Mouse (Mus musculus) hindbrain, embryonic 12.5 days (tissue): ENCODE measurements at regions not wholly inside any gene's neighbourhood (a gene's known extent, or its start where the extent isn't known, plus 50 kb on each side); places are given as distances from the start of the nearest gene placed in this dataset.

Experiments
- ATAC-seq: fragments of 200-750 bp; cut with Nextera tagmentation; 2 replicates; pipeline ENCODE4 v1.8.0; 2017; ENCODE audit warnings: moderate TSS enrichment; ENCODE audit not compliant: low FRiP score
- H3K27ac ChIP-seq: fragments of 300-500 bp; sonication (generic); 2 replicates; pipeline ENCODE4 v1.5.1; 2016; ENCODE audit warnings: mild to moderate bottlenecking
- H3K27me3 ChIP-seq: fragments of 300-500 bp; sonication (generic); 2 replicates; pipeline ENCODE4 v1.6.1; 2016; ENCODE audit warnings: mild to moderate bottlenecking
- H3K36me3 ChIP-seq: fragments of 300-500 bp; sonication (generic); 2 replicates; pipeline ENCODE4 v1.6.1; 2016; ENCODE audit warnings: mild to moderate bottlenecking
- H3K4me1 ChIP-seq: fragments of 300-500 bp; sonication (generic); 2 replicates; pipeline ENCODE4 v1.6.1; 2016
- H3K4me2 ChIP-seq: fragments of 300-500 bp; sonication (generic); replicated peaks from 2 replicates; pipeline ENCODE4 v1.6.1; 2016; ENCODE audit warnings: mild to moderate bottlenecking
- H3K4me3 ChIP-seq: fragments of 300-500 bp; sonication (generic); 2 replicates; pipeline ENCODE4 v1.5.1; 2016; ENCODE audit warnings: mild to moderate bottlenecking
- H3K9ac ChIP-seq: fragments of 300-500 bp; sonication (generic); 2 replicates; pipeline ENCODE4 v1.6.1; 2016; ENCODE audit warnings: mild to moderate bottlenecking, moderate library complexity
- H3K9me3 ChIP-seq: fragments of 300-500 bp; sonication (generic); replicated peaks from 2 replicates; pipeline ENCODE4 v1.6.1; 2016; ENCODE audit warnings: mild to moderate bottlenecking
- WGBS: fragments of 180-500 bp; shearing (Covaris S2); methylation state at CpG from one replicate; pipeline ENCODE4 v1.1.7; 2016; 5-methylcytosine and 5-hydroxymethylcytosine counted together

GRCm38 (mm10) chr8:30511358-30511757 lies 2917.2 kb upstream of the 5930422O12Rik start:
- H3K4me2 ChIP-seq = no peak overlapping the region
- WGBS = 95% methylated on average over 2 of the region's 2 CpGs
- H3K9ac ChIP-seq = no peak overlapping the region
- no peaks in the 10 kb centered on the region for H3K27me3 ChIP-seq
- no peaks in the 10 kb centered on the region for H3K4me1 ChIP-seq
- no peak for ATAC-seq
- H3K9me3 ChIP-seq = no peaks in the 10 kb centered on the region
- no peak overlapping the region for H3K27ac ChIP-seq
- no peaks in the 10 kb centered on the region for H3K36me3 ChIP-seq
- no peak overlapping the region for H3K4me3 ChIP-seq

GRCm38 (mm10) chr8:30522806-30523462 lies 2905.6 kb upstream of the 5930422O12Rik start:
- no peak for ATAC-seq
- Histone ChIP-seq H3K27ac (no peak overlapping the region), H3K4me1 (no peaks in the 10 kb centered on the region), H3K36me3 (no peaks in the 10 kb centered on the region), H3K9ac (no peak overlapping the region), H3K27me3 (no peaks in the 10 kb centered on the region), H3K9me3 (no peaks in the 10 kb centered on the region), H3K4me2 (no peak overlapping the region), H3K4me3 (no peak overlapping the region)
- 49% methylated on average over 10 of the region's 10 CpGs for WGBS

GRCm38 (mm10) chr8:30532862-30533500 lies 2895.5 kb upstream of the 5930422O12Rik start:
- no peak overlapping the region for H3K4me2 ChIP-seq
- peak; percentile 91 for ATAC-seq
- H3K27ac ChIP-seq = peak overlapping the region; percentile 52; the same call in 1 of the 2 replicates
- H3K4me1 ChIP-seq = peaks cover 2% of the 10 kb centered on the region; the same call in 1 of the 2 replicates
- no peak overlapping the region for H3K9ac ChIP-seq
- H3K9me3 ChIP-seq = no peaks in the 10 kb centered on the region
- no peak overlapping the region for H3K4me3 ChIP-seq
- WGBS = 40% methylated on average over 3 of the region's 3 CpGs
- no peaks in the 10 kb centered on the region for H3K27me3 ChIP-seq
- no peaks in the 10 kb centered on the region for H3K36me3 ChIP-seq

- H3K36me3 ChIP-seq = no peaks in the 10 kb centered on the region
- H3K9ac ChIP-seq = no peak overlapping the region
- no peaks in the 10 kb centered on the region for H3K27me3 ChIP-seq
- H3K4me3 ChIP-seq = no peak overlapping the region
- no peak overlapping the region for H3K4me2 ChIP-seq
- peaks cover 2% of the 10 kb centered on the region; the same call in 1 of the 2 replicates for H3K4me1 ChIP-seq
- peak; percentile 90 for ATAC-seq
- WGBS = 54% methylated on average over 3 of the region's 3 CpGs
- H3K27ac ChIP-seq = no peak overlapping the region
- no peaks in the 10 kb centered on the region for H3K9me3 ChIP-seq
Observed at GRCm38 (mm10) chr8:30533501-30533870, 2895.0 kb upstream of the 5930422O12Rik start.

GRCm38 (mm10) chr8:30535450-30535849 lies 2893.1 kb upstream of the 5930422O12Rik start:
- Histone ChIP-seq H3K9me3 (no peaks in the 10 kb centered on the region), H3K27ac (no peak overlapping the region), H3K27me3 (no peaks in the 10 kb centered on the region), H3K4me2 (no peak overlapping the region), H3K9ac (no peak overlapping the region), H3K4me3 (no peak overlapping the region), H3K36me3 (no peaks in the 10 kb centered on the region), H3K4me1 (peaks cover 2% of the 10 kb centered on the region; the same call in 1 of the 2 replicates)
- peak; percentile 46; the same call in 1 of the 2 replicates for ATAC-seq
- 76% methylated on average over 3 of the region's 3 CpGs for WGBS

- H3K27me3 ChIP-seq = no peaks in the 10 kb centered on the region
- H3K4me2 ChIP-seq = no peak overlapping the region
- H3K9me3 ChIP-seq = no peaks in the 10 kb centered on the region
- H3K4me3 ChIP-seq = no peak overlapping the region
- WGBS = 87% methylated on average over 1 of the region's 1 CpGs
- no peaks in the 10 kb centered on the region for H3K36me3 ChIP-seq
- no peak overlapping the region for H3K27ac ChIP-seq
- no peak for ATAC-seq
- no peaks in the 10 kb centered on the region for H3K4me1 ChIP-seq
- H3K9ac ChIP-seq = no peak overlapping the region
Observed at GRCm38 (mm10) chr8:30542196-30542595, 2886.3 kb upstream of the 5930422O12Rik start.

GRCm38 (mm10) chr8:30547820-30548219 lies 2880.7 kb upstream of the 5930422O12Rik start:
- WGBS = 15% methylated on average over 2 of the region's 2 CpGs
- Histone ChIP-seq H3K27ac (no peak overlapping the region), H3K27me3 (no peaks in the 10 kb centered on the region), H3K4me2 (no peak overlapping the region), H3K4me1 (no peaks in the 10 kb centered on the region), H3K4me3 (no peak overlapping the region), H3K9me3 (no peaks in the 10 kb centered on the region), H3K36me3 (no peaks in the 10 kb centered on the region), H3K9ac (no peak overlapping the region)
- ATAC-seq = no peak

GRCm38 (mm10) chr8:30551051-30551450 lies 2877.5 kb upstream of the 5930422O12Rik start:
- H3K4me1 ChIP-seq = peaks cover 2% of the 10 kb centered on the region; the same call in 1 of the 2 replicates
- ATAC-seq = no peak
- no peak overlapping the region for H3K27ac ChIP-seq
- no peak overlapping the region for H3K4me3 ChIP-seq
- no peak overlapping the region for H3K9ac ChIP-seq
- WGBS = 82% methylated on average over 1 of the region's 1 CpGs
- no peaks in the 10 kb centered on the region for H3K27me3 ChIP-seq
- H3K36me3 ChIP-seq = no peaks in the 10 kb centered on the region
- H3K9me3 ChIP-seq = no peaks in the 10 kb centered on the region
- H3K4me2 ChIP-seq = no peak overlapping the region

- Histone ChIP-seq H3K4me3 (no peak overlapping the region), H3K36me3 (no peaks in the 10 kb centered on the region), H3K4me1 (peaks cover 2% of the 10 kb centered on the region; the same call in 1 of the 2 replicates), H3K27ac (no peak overlapping the region), H3K27me3 (no peaks in the 10 kb centered on the region), H3K9me3 (no peaks in the 10 kb centered on the region), H3K9ac (no peak overlapping the region), H3K4me2 (no peak overlapping the region)
- no peak for ATAC-seq
Observed at GRCm38 (mm10) chr8:30557429-30557828, 2871.1 kb upstream of the 5930422O12Rik start.

- Histone ChIP-seq H3K4me2 (no peak overlapping the region), H3K27ac (no peak overlapping the region), H3K4me1 (no peaks in the 10 kb centered on the region), H3K9ac (no peak overlapping the region), H3K9me3 (no peaks in the 10 kb centered on the region), H3K4me3 (no peak overlapping the region), H3K27me3 (no peaks in the 10 kb centered on the region), H3K36me3 (no peaks in the 10 kb centered on the region)
- ATAC-seq = no peak
- 65% methylated on average over 8 of the region's 8 CpGs for WGBS
Observed at GRCm38 (mm10) chr8:30561323-30562207, 2866.9 kb upstream of the 5930422O12Rik start.

- WGBS = 82% methylated on average over 3 of the region's 3 CpGs
- no peak for ATAC-seq
- no peak overlapping the region for H3K9ac ChIP-seq
- no peaks in the 10 kb centered on the region for H3K9me3 ChIP-seq
- H3K4me1 ChIP-seq = no peaks in the 10 kb centered on the region
- no peaks in the 10 kb centered on the region for H3K36me3 ChIP-seq
- no peaks in the 10 kb centered on the region for H3K27me3 ChIP-seq
- H3K27ac ChIP-seq = no peak overlapping the region
- no peak overlapping the region for H3K4me2 ChIP-seq
- no peak overlapping the region for H3K4me3 ChIP-seq
Observed at GRCm38 (mm10) chr8:30569799-30570198, 2858.7 kb upstream of the 5930422O12Rik start.

- Histone ChIP-seq H3K4me2 (no peak overlapping the region), H3K36me3 (no peaks in the 10 kb centered on the region), H3K4me1 (no peaks in the 10 kb centered on the region), H3K4me3 (no peak overlapping the region), H3K27ac (no peak overlapping the region), H3K9me3 (no peaks in the 10 kb centered on the region), H3K9ac (no peak overlapping the region), H3K27me3 (no peaks in the 10 kb centered on the region)
- no peak for ATAC-seq
- 42% methylated on average over 5 of the region's 5 CpGs for WGBS
Observed at GRCm38 (mm10) chr8:30570547-30570946, 2858.0 kb upstream of the 5930422O12Rik start.
